Mouse (Mus musculus) CH12.LX (cell line): ENCODE measurements around the gene Gm20388.

Source experiments
- CTCF ChIP-seq, 2 experiments: IDR thresholded peaks in 1 of 2; conservative IDR thresholded peaks in 1 of 2; 2 replicates each; pipeline ENCODE4 v1.5.1; 2011 to 2012; ENCODE audit warnings: low read depth in 2 of 2, low read length in 2 of 2, improper control_type of control experiment in 1 of 2, inconsistent platforms in 1 of 2, mild to moderate bottlenecking in 1 of 2, moderate library complexity in 1 of 2
- ELF1 ChIP-seq: IDR thresholded peaks from 2 replicates; pipeline ENCODE4 v1.6.1; 2014; ENCODE audit warnings: low read depth, mild to moderate bottlenecking, inconsistent platforms, low read length, improper control_type of control experiment
- ETS1 ChIP-seq: conservative IDR thresholded peaks from 2 replicates; pipeline ENCODE4 v1.6.1; 2012; ENCODE audit warnings: low read depth, mild to moderate bottlenecking, inconsistent platforms, low read length, improper control_type of control experiment, moderate library complexity
- MYC ChIP-seq: IDR thresholded peaks from 2 replicates; pipeline ENCODE4 v1.6.1; 2011; ENCODE audit warnings: low read depth, mild to moderate bottlenecking, improper control_type of control experiment, low read length
- NRF1 ChIP-seq: IDR thresholded peaks from 2 replicates; pipeline ENCODE4 v1.6.1; 2014; ENCODE audit warnings: low read depth, mild to moderate bottlenecking, inconsistent platforms, low read length, improper control_type of control experiment, moderate library complexity
- POLR2A ChIP-seq: IDR thresholded peaks from 2 replicates; pipeline ENCODE4 v1.6.1; 2011; ENCODE audit warnings: low read depth, mild to moderate bottlenecking, improper control_type of control experiment, low read length
- RCOR1 ChIP-seq: conservative IDR thresholded peaks from 2 replicates; pipeline ENCODE4 v1.6.1; 2012; ENCODE audit warnings: low read depth, mild to moderate bottlenecking, inconsistent platforms, low read length, improper control_type of control experiment
- UBTF ChIP-seq: IDR thresholded peaks from 2 replicates; pipeline ENCODE4 v1.6.1; 2012; ENCODE audit warnings: low read depth, mild to moderate bottlenecking, inconsistent platforms, low read length, improper control_type of control experiment, moderate library complexity
- USF1 ChIP-seq: IDR thresholded peaks from 2 replicates; pipeline ENCODE4 v1.6.1; 2014; ENCODE audit warnings: low read depth, mild to moderate bottlenecking, inconsistent platforms, low read length, improper control_type of control experiment
- USF2 ChIP-seq: conservative IDR thresholded peaks from 2 replicates; pipeline ENCODE4 v1.6.1; 2011; ENCODE audit warnings: low read depth, low read length, improper control_type of control experiment
- ZMIZ1 ChIP-seq: IDR thresholded peaks from 2 replicates; pipeline ENCODE4 v1.6.1; 2012; ENCODE audit warnings: low read depth, mild to moderate bottlenecking, inconsistent platforms, low read length, improper control_type of control experiment

DNA sequence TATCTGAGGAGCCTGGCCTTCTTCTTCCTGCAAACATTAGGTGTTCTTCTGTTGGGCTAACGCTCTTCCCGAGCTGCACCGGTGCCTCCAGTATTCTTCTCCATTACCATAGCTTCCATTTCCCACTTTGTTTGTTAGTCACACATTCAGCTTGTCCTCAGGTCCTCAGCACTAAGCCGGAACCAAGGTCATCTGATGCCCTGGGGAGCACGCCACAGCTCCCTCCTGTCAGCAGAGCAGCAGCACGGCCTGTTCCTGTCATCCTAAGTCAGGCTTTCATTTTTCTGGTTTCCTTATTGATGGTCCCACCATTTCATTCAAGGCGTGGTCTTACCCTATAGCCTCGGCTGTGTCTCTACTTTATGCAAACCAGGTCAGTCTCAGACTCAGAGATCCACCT, 3477.2 kb downstream of the Gm20388 start:
- TF ChIP-seq RCOR1 = no peak
- TF ChIP-seq ETS1 = no peak
- no peak for TF ChIP-seq UBTF
- TF ChIP-seq CTCF (conservative IDR thresholded peaks at IDR 0.05 in 1 of 2, IDR thresholded peaks at IDR 0.05 in 1 of 2; ENCODE audit: low read depth in 2 of 2, low read length in 2 of 2) = no peak
- TF ChIP-seq ELF1 = no peak
- TF ChIP-seq USF1 = no peak
- TF ChIP-seq NRF1 = no peak
- no peak for TF ChIP-seq USF2
- no peak for TF ChIP-seq ZMIZ1
- no peak for TF ChIP-seq POLR2A
- TF ChIP-seq MYC = no peak
